Mouse (Mus musculus): ENCODE data around the gene Foxa1. TPM values are rescaled to one million over a fixed set of nuclear protein-coding genes. Genes with fewer than 3 reads are reported as not detected.

The Foxa1 gene
- total RNA-seq, 2 experiments from 2014 or later, result not detected

DNA sequence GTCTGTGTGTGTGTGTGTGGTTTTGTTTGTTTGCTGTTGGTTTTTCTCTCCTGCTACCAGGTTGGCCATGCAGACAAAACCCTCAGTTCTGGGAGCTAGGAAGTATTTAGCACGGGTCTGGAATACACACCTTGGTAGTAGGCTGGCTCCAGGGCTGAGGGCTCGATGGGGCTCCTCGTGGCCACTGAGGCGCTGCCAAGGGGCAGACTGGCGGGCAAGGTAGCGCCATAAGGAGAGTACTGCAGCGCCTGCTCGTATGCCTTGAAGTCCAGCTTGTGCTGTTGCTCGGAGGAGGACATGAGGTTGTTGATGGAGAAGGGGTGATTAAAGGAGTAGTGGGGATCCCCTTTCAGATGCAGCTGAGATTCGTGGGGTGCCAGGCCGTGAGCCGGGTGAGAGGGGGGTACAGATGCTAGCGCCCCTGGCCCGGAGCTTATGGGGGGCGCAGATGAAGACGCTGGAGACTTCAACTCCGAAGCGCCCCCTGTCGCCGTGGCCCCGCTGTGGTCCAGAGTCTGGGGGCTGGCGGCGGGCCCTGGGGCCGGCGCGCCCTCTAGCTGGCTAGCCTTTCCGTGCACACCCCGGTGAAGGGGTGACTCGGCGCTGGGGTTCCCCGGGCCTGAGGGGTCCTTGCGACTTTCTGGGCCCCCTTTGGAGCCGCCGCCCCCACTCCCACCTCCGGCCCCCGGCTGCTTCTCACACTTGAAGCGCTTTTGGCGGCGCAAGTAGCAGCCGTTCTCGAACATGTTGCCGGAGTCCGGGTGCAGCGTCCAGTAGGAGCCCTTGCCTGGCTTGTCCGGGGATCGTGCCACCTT, 4.6 kb downstream of the Foxa1 start:
- no peak for ATAC-seq (replicated peaks; ENCODE audit: low FRiP score, poor library complexity, severe bottlenecking)

DNA sequence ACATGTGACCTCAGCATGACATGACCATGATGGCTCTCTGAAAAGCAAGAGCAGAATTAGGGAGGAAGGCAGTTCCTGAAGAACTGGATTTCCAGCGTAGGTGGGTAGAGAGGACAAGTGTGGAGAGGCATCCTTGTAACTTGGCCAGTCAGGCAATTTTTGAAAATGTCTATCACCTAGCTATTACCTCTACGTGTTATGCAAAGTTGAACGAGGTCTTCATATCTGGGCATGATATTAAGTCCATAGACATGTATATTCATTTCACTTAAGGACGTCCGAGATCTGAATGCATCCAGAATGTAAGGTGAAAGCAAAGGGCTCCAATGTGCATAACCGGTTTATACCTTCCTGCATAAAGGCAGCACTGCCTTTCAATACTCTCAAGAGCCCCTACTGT, 5.6 kb downstream of the Foxa1 start:
- no peak for ATAC-seq (replicated peaks; ENCODE audit: low FRiP score, poor library complexity, severe bottlenecking)

- ATAC-seq (replicated peaks; ENCODE audit: low FRiP score, poor library complexity, severe bottlenecking), result no peak
Measured at GRCm38 (mm10) chr12:57539551-57539985, 7.1 kb downstream of the Foxa1 start.

- no peak for ATAC-seq (replicated peaks; ENCODE audit: low FRiP score, poor library complexity, severe bottlenecking)
Measured at GRCm38 (mm10) chr12:57538588-57539550, 7.8 kb downstream of the Foxa1 start.

DNA sequence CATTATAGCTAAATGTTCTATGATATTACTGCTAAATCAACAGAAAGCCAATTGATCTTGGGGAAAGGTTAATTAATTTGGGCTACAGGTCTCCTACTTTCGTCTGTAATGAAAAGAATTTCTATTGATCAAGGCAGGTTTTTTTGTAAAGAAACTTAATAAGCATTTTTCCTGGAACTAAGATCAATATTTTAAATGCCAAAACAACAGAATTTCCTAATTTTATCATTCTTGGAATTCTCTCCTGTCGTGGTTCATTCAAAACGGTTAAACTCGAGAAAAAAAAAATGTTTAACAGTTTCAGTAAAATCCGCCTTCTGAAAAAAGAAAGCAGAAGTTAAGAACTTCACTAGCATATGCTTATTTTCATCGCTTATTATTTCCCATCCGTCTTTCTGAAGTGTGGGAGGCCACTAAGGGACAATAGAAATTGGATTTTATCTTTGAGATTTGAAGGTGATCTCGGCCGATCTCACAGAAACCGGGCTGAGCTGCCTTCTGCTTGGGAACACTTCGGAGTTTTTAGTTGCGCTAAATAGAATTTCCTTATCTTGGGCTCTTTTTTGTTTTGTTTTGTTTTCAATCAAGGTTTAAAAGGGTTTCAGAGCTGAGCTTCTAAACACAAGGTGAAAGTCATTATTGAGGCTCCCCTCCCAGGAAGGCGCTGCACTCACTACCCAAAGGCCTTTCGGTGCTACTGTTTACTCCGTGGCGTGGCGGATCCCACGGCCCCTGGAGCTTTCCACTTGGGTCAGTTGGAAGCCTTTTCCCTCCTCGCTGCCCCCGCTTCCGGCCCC, 8.7 kb downstream of the Foxa1 start:
- ATAC-seq (replicated peaks; ENCODE audit: low FRiP score, poor library complexity, severe bottlenecking), result no peak

DNA sequence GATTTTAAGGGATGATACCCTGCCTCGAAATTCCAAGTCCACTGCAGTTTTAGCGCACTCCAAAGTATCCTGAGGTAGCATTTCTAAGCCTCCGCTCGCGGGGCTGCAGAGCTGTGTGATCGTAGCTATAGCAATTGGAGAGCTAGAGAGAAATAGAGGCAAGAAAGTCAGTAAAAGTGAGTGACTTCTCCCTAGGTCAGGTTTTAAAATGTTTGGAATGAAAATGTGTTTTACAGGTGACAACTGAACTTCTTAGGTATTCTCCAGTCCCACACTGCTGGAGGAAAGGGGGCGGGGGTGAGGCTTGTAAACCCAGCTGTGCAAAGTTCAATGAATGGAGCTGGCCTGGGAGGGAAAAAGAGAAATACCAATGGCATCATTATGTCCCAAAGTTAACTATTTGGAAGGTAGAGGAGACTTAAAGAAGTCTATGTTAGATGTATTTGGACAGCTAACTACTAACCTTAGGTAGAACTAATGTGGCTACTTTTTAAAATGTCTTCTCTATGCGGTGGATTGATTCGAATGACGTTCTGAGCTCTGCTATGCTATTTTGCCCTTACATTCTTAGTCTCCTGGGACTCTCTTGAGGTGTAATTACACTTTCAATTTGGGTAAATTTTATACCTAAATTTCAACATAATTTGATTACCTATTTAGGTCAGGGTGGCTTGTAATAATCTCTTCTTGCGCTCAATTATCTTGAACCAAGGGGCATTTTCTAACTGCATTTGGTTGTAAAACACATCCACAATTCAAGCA, 9.6 kb downstream of the Foxa1 start:
- no peak for ATAC-seq (replicated peaks; ENCODE audit: low FRiP score, poor library complexity, severe bottlenecking)

GRCm38 (mm10) chr12:57536056-57536908, 10.4 kb downstream of the Foxa1 start:
- ATAC-seq (replicated peaks; ENCODE audit: low FRiP score, poor library complexity, severe bottlenecking), result no peak

GRCm38 (mm10) chr12:57534879-57535611, 11.7 kb downstream of the Foxa1 start:
- no peak for ATAC-seq (replicated peaks; ENCODE audit: low FRiP score, poor library complexity, severe bottlenecking)

DNA sequence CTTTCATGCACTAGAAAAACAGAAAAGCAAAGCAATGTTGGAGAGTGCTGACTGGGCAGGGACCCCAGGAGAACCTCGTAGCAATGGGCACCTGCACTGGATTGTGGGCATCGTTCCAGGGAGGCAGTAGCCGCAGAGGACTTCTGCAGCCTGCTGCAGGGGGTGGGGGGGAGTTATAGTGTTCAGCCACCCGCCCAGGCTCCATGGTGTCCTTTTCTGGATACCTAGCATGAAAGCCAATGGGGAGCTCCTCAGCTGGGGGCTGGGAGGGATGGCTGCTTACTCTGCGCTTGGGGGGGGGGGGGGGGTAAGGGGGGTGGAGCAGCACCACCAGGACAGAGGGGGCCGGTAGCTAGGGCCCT, 12.2 kb downstream of the Foxa1 start:
- no peak for ATAC-seq (replicated peaks; ENCODE audit: low FRiP score, poor library complexity, severe bottlenecking)

- no peak for ATAC-seq (replicated peaks; ENCODE audit: low FRiP score, poor library complexity, severe bottlenecking)
Measured at GRCm38 (mm10) chr12:57530474-57530873, 16.2 kb downstream of the Foxa1 start.

DNA sequence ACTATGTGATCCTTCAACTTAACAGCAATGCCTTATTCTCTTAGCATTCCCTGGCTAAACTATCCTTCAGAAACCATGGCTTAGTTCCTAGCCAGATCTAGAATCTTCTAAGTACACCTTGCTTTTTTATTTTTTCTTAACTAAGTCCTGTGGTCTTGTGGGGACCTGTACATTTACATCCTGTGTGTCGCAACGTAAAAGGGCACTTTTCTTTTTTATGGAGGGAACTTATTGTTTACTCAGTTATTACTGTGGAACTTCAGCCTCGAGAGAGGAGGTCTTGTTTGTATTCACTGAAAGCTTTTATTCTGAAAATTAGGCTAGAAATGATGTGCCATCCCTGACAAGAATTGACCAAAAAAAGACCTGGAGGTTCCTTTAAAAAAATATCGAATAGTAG, 18.4 kb downstream of the Foxa1 start:
- no peak for ATAC-seq (replicated peaks; ENCODE audit: low FRiP score, poor library complexity, severe bottlenecking)

- no peak for ATAC-seq (replicated peaks; ENCODE audit: low FRiP score, poor library complexity, severe bottlenecking)
Measured at GRCm38 (mm10) chr12:57515702-57516377, 30.9 kb downstream of the Foxa1 start.

- ATAC-seq (replicated peaks; ENCODE audit: low FRiP score, poor library complexity, severe bottlenecking), result no peak
Measured at GRCm38 (mm10) chr12:57514552-57514951, 32.2 kb downstream of the Foxa1 start.

- no peak for ATAC-seq (replicated peaks; ENCODE audit: low FRiP score, poor library complexity, severe bottlenecking)
Measured at GRCm38 (mm10) chr12:57511560-57511959, 35.2 kb downstream of the Foxa1 start.

DNA sequence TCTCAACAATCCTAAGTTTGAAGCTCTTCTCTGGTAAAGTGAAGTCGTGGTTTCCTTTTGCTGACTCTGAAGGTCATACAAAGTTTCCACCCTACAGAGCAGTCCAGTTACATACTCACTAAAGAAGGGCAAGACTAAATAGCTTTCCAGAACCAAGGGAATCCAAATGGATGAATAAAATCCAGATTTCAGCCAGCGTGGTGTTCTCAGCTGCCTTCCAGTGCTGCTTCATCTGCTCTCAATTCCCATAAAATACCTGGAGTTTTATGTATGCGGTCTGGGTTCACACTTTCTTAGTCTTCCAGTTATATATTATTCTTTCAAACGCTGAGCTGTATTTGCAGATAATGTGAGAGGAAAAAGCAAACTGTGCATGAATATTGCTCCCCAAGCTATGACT, 35.6 kb downstream of the Foxa1 start:
- no peak for ATAC-seq (replicated peaks; ENCODE audit: low FRiP score, poor library complexity, severe bottlenecking)

DNA sequence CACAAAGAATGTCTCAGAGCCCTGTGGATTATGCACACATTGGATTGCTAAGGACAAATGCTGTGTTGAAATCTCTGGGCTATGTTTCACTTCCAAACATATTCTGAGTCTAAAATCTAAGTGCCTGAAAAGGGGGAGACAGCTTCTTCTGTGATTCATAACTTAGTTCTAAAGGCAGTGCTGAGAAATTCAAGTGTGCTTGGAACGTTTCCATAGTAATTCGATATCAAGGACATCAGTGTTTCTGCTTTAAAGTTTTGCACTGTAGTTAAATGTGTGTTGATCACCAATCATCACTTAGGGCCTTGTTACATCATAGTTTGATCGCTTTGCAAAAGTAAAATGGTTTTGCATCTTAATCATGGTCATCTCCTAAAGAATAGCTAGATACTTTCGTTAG, 37.0 kb downstream of the Foxa1 start:
- no peak for ATAC-seq (replicated peaks; ENCODE audit: low FRiP score, poor library complexity, severe bottlenecking)

DNA sequence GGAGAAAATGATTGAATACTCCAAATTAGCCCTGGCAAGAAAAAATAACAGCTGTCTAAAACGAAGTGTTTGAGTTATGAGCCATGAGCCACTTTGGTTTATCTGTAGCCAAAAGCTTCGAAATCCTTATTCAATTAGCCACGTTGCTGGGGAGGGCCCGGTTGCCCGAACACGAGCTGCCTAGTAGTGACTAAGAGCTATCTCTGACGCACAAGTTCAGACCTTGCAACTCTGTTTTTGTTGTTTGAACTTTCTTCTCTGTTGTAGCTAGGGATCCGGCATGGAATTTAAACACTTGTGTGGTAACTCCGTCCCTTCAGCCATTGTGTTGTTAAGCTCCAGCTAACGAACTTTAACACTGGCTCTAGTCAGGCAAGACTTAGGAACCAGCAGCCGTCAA, 37.8 kb downstream of the Foxa1 start:
- no peak for ATAC-seq (replicated peaks; ENCODE audit: low FRiP score, poor library complexity, severe bottlenecking)

All from erythroblast, adult 5-6 weeks (primary cell).